Mouse (Mus musculus) Patski (cell line): ENCODE measurements around the gene Lrrc28. TPM values are rescaled to one million over a fixed set of nuclear protein-coding genes. Genes with fewer than 3 reads are reported as not detected.

Experiments
- ATAC-seq: fragments of 100-300 bp; one replicate; pipeline ENCODE4 v1.8.0; 2021
- CTCF ChIA-PET: fragments of 350-600 bp; sonication (Branson Sonifier 250); formaldehyde crosslinking; loops from one replicate; lab custom pipeline; 2022; ENCODE audit warnings: inconsistent platforms; lab: Charles Lee
- POLR2A ChIA-PET: fragments of 350-600 bp; sonication (Branson Sonifier 250); formaldehyde crosslinking; loops from one replicate; lab custom pipeline; 2022; ENCODE audit warnings: antibody characterized with exemption, inconsistent platforms; lab: Charles Lee
- DNase-seq: peaks from one replicate; pipeline ENCODE4 v3.0.0-alpha.2; 2011; ENCODE audit warnings: low read depth, low spot score
- H3K27me3 ChIP-seq: fragments of 371-371 bp; one replicate; pipeline ENCODE4 v1.5.1; 2021
- CTCF ChIP-seq: fragments of 100-300 bp; IDR thresholded peaks from one replicate; pipeline ENCODE4 v1.5.1; 2021
- in situ Hi-C: fragments of 300-500 bp; cut with MboI; formaldehyde crosslinking; loops from 3 replicates; pipeline ENCODE4 v1.11.1; 2018; ENCODE audit warnings: low pct_unique_long_range_greater_than_20kb, mixed read lengths
- polyA plus RNA-seq: library from polyadenylated mRNA; unstranded; gene quantifications from one replicate; pipeline ENCODE4 v1.2.3, GENCODE M21; 2021

Lrrc28 gene
- polyA plus RNA-seq, 1 experiment from 2014 or later = 13.0 TPM

DNA sequence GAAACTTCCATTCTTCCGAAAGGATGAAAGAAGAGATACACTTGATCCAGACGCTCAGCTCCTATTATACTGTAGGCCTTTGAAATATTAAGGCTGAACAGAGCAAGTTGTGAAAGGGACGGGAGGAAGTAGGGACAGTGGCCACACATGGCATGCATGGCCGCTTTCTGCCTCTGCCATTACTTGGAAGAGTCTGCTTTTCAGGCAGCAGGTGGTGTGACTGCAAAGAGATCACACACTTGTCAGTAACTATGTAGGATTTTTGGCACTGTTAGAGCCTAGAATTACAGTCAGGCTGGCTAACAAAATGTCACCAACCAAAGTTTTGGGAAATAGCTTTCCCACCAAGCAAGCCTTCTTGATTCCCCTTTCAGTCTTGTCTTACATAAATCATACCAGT, 131.4 kb downstream of the Lrrc28 start:
- CTCF ChIA-PET = interaction anchor here (1.0 to 2.6 kb wide), 2 partner anchors 10 to 12 kb away, joined by 4 to 9 read pairs; no protein-coding TSS in a partner anchor

DNA sequence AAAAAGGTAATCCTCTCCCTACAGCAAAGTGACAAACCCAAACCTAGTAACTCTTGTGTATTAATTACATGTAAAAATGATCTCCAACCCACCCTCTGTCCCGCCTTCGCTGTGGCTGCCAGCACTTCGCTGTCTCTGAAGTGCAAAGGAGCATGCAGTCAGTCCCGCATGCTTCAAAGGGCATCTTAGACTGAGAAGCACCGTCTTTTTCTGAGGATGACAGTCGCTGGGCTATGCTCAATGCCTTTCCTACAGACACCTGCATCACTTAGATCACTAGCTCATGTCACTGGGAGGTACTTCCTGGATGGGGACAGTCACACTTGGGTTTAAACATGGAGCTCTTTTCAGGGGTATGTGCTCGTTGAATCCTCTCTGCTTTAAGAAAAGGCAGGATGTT, 133.5 kb downstream of the Lrrc28 start:
- in situ Hi-C loops = no loop called here
- H3K27me3 ChIP-seq = no peaks in the 10 kb centered on the region
- no peak for ATAC-seq
- no peak for DNase-seq
- no peak for TF ChIP-seq CTCF
- ChIA-PET POLR2A (no interaction called here), CTCF (no interaction called here)

More for the DNA sequence above, 131.4 kb downstream of the Lrrc28 start:
- H3K27me3 ChIP-seq = no peaks in the 10 kb centered on the region
- TF ChIP-seq CTCF = no peak
- in situ Hi-C loops = no loop called here
- DNase-seq = no peak
- POLR2A ChIA-PET = no interaction called here
- ATAC-seq = no peak

GRCm38 (mm10) chr7:67503281-67504010, 141.6 kb downstream of the Lrrc28 start:
- CTCF ChIA-PET = interaction anchor here (1.4 kb wide), 1 partner anchor 11 kb away, joined by 4 read pairs; no protein-coding TSS in a partner anchor
- in situ Hi-C loops = no loop called here
- no peaks in the 10 kb centered on the region for H3K27me3 ChIP-seq
- ATAC-seq (no peak), DNase-seq (no peak)
- POLR2A ChIA-PET = no interaction called here
- no peak for TF ChIP-seq CTCF

DNA sequence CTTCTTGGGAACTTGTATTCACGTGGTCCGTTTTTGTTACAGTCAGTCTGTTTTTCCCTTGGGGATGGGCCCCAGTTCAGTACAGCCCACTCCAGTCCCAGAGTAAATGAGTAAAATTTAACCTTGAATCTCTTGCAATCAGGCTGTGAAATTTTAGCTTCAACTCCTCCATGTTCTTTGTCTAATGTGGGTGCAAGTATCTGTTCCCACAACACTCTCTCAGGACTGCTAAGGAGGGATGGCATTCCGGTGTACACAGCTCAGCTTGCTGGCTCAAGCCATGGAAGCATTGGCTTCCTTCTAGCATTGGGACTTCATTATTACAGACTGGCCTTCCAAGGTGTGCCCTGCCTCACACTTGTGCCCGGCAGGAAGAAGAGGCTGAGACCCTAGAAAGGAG, 142.4 kb downstream of the Lrrc28 start:
- ChIA-PET POLR2A (no interaction called here), CTCF (interaction anchor here (1.6 kb wide), 1 partner anchor 11 kb away, joined by 9 read pairs; no protein-coding TSS in a partner anchor)
- no peaks in the 10 kb centered on the region for H3K27me3 ChIP-seq
- no peak for TF ChIP-seq CTCF
- ATAC-seq (no peak), DNase-seq (no peak)
- in situ Hi-C loops = no loop called here

GRCm38 (mm10) chr7:67500878-67501277, 144.2 kb downstream of the Lrrc28 start:
- in situ Hi-C loops = no loop called here
- no peak for ATAC-seq
- DNase-seq = no peak
- ChIA-PET POLR2A (no interaction called here), CTCF (interaction anchor here (1.2 to 1.6 kb wide), 3 partner anchors 13 to 48 kb away, joined by 4 to 9 read pairs (median 6); no protein-coding TSS in a partner anchor)
- H3K27me3 ChIP-seq = no peaks in the 10 kb centered on the region
- no peak for TF ChIP-seq CTCF

DNA sequence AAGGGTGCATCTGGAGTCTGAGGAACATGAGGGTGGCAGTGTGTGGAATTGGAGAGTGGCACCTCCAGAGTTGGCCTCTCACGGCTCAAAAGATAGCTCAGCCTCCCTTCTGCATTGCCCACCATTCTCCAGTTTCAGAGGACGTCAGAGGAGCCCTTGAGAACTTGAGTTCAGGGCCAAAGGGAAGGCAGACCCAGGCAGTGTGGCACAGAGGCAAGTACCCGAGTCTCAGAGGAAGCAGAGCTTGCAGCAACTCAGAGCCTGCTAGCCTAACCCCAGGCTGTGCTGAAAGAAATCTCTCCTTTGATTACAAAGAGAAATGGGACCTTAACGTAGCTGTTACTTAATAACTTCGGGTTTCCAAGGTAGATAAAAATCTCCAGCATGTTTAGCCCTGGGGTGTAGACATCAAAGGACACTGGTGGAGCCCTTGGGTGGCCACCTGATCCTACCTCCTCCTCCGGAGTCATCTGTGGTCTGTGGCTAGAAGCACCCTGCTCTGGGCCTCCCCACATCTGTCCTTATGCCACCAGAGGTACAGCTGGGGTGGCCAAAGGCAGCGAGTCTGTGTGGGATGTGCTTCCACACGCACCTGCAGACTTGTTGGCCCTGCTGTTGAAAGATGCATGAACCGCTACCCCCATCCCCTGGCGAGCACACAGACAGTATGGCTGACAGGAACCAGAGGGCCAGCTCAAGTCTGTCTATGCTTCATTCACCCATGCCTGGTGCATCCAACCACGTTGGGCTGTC, 144.8 kb downstream of the Lrrc28 start:
- ATAC-seq (no peak), DNase-seq (no peak)
- CTCF ChIA-PET = interaction anchor here (0.7 to 1.5 kb wide), 2 partner anchors 10 to 18 kb away, joined by 3 to 6 read pairs; no protein-coding TSS in a partner anchor
- in situ Hi-C loops = no loop called here
- TF ChIP-seq CTCF = no peak
- H3K27me3 ChIP-seq = no peaks in the 10 kb centered on the region
- POLR2A ChIA-PET = no interaction called here

- ATAC-seq (no peak), DNase-seq (no peak)
- in situ Hi-C loops = no loop called here
Observed at GRCm38 (mm10) chr7:67499516-67499915, 145.6 kb downstream of the Lrrc28 start.

GRCm38 (mm10) chr7:67493795-67494687, 151.0 kb downstream of the Lrrc28 start:
- CTCF ChIA-PET = interaction anchor here (0.6 kb wide), 1 partner anchor 12 kb away, joined by 4 read pairs; no protein-coding TSS in a partner anchor
- DNase-seq (no peak), ATAC-seq (no peak)
- POLR2A ChIA-PET = no interaction called here
- TF ChIP-seq CTCF = no peak
- H3K27me3 ChIP-seq = no peaks in the 10 kb centered on the region
- in situ Hi-C loops = no loop called here

More at GRCm38 (mm10) chr7:67499516-67499915, 145.6 kb downstream of the Lrrc28 start:
- H3K27me3 ChIP-seq = no peaks in the 10 kb centered on the region
- CTCF ChIA-PET = interaction anchor here (0.7 kb wide), 1 partner anchor 11 kb away, joined by 3 read pairs; no protein-coding TSS in a partner anchor
- TF ChIP-seq CTCF = no peak
- POLR2A ChIA-PET = no interaction called here

DNA sequence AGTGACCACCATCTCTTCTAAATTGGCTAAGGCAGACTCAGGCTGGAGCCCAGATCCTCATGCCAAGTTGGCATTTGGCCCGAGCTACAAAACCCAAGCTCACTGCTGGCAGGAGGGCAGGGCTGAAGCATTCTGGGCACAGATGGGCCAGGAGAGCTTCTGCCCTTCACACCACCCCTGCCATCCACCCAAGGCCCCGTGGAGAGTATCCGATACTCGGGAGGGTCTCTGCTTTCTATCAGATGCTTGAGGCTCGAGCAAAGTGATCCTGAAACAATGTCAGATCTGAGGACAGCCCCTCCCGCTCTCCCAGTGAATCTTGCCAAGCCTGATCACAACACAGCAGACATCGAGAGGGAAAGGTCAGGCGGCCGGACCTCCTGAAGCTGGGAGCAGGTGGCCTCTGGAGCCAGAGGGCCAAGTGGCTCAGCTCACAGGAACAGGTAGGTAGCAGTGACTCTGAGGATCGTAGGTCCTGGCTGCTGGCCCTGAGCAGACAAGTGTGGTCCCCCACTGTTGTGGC, 157.1 kb downstream of the Lrrc28 start:
- in situ Hi-C loops = no loop called here
- CTCF ChIA-PET = interaction anchor here (1.5 kb wide), 1 partner anchor 25 kb away, joined by 3 read pairs; no protein-coding TSS in a partner anchor
- no peak for TF ChIP-seq CTCF
- POLR2A ChIA-PET = no interaction called here
- DNase-seq (no peak), ATAC-seq (no peak)
- no peaks in the 10 kb centered on the region for H3K27me3 ChIP-seq
